Mouse (Mus musculus) adrenal gland, postnatal 10 days (tissue): ENCODE measurements around the gene Lpp. TPM values are rescaled to one million over a fixed set of nuclear protein-coding genes. Genes with fewer than 3 reads are reported as not detected.

Experiments used
- DNase-seq: peaks from one replicate; pipeline ENCODE4 v3.0.0; 2021; ENCODE audit warnings: mixed read lengths
- total RNA-seq, 2 experiments: library from RNA; stranded (reverse); gene quantifications; 2 replicates each; pipeline ENCODE4 v1.2.3; 2021

The Lpp gene
- total RNA-seq, 2 experiments from 2014 or later, result 42.2 to 60.6 TPM

GRCm38 (mm10) chr16:24471029-24471428 lies 77.7 kb downstream of the Lpp start:
- no peak for DNase-seq

- DNase-seq, result no peak
Observed at GRCm38 (mm10) chr16:24471801-24472200, 78.5 kb downstream of the Lpp start.

- DNase-seq, result no peak
Observed at GRCm38 (mm10) chr16:24473966-24474365, 80.7 kb downstream of the Lpp start.

- DNase-seq, result no peak
Observed at GRCm38 (mm10) chr16:24474781-24475180, 81.5 kb downstream of the Lpp start.

- no peak for DNase-seq
Observed at GRCm38 (mm10) chr16:24475305-24475947, 82.1 kb downstream of the Lpp start.

- no peak for DNase-seq
Observed at GRCm38 (mm10) chr16:24476911-24477401, 83.6 kb downstream of the Lpp start.

GRCm38 (mm10) chr16:24478006-24478405 lies 84.7 kb downstream of the Lpp start:
- no peak for DNase-seq

GRCm38 (mm10) chr16:24478851-24479250 lies 85.5 kb downstream of the Lpp start:
- DNase-seq, result no peak

GRCm38 (mm10) chr16:24482648-24483047 lies 89.3 kb downstream of the Lpp start:
- DNase-seq, result no peak

- DNase-seq, result peak; percentile 84
Observed at GRCm38 (mm10) chr16:24483527-24484101, 90.3 kb downstream of the Lpp start.

GRCm38 (mm10) chr16:24487782-24488241 lies 94.5 kb downstream of the Lpp start:
- DNase-seq, result peak; percentile 74

GRCm38 (mm10) chr16:24489516-24490285 lies 96.4 kb downstream of the Lpp start:
- DNase-seq, result no peak

- DNase-seq, result no peak
Observed at GRCm38 (mm10) chr16:24490751-24491485, 97.6 kb downstream of the Lpp start.

- DNase-seq, result no peak
Observed at GRCm38 (mm10) chr16:24491486-24491758, 98.1 kb downstream of the Lpp start.

GRCm38 (mm10) chr16:24492194-24492940 lies 99.1 kb downstream of the Lpp start:
- no peak for DNase-seq

- DNase-seq, result no peak
Observed at GRCm38 (mm10) chr16:24494531-24494930, 101.2 kb downstream of the Lpp start.

GRCm38 (mm10) chr16:24495461-24495860 lies 102.2 kb downstream of the Lpp start:
- DNase-seq, result no peak

GRCm38 (mm10) chr16:24496635-24497034 lies 103.3 kb downstream of the Lpp start:
- DNase-seq, result no peak

- no peak for DNase-seq
Observed at GRCm38 (mm10) chr16:24497413-24497812, 104.1 kb downstream of the Lpp start.

- DNase-seq, result no peak
Observed at GRCm38 (mm10) chr16:24498103-24498659, 104.9 kb downstream of the Lpp start.

GRCm38 (mm10) chr16:24501197-24501596 lies 107.9 kb downstream of the Lpp start:
- no peak for DNase-seq
